Mouse (Mus musculus): ENCODE data around the gene Helt. TPM values are rescaled to one million over a fixed set of nuclear protein-coding genes. Genes with fewer than 3 reads are reported as not detected.

The Helt gene
- polyA plus RNA-seq (2014; fragmentation: Illumina TruSeq; extraction: RNeasy Lipid Tissue Mini Kit (QIAGEN cat#74804)) = not detected

DNA sequence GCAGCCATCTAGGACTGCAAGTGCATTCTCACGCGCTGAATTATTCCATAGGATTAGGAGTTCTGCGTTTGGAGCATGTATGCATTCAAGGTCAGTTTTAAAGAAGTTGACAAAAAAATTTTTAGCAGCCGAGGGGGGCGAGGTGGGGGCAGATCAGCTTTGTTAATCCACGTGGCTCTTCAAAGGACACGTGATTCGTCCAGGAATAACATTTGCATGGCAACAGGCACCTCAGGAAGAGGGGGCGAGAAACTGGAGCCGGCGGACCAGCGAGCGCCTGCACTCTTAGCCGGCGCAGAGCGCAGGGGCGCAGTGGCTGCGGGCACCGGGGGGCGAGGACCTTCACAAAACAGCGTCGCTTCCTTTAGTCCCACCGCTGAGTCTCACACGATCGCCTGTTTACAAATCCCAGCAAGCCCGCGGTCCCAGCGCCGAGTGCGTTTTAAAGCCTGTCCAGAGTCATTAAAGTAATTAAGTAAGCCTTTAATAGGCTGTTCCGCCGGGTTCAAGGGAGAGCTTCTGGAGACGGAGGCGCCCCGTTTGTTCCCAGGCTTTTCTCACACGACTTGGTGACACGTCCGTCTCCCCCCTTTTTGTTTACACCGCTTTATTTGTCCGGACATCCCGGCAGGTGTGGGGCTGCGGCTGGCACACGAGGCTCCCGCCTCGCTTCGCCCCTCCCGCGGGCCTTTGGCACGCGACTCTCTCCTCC, at the start of gene Helt:
TSS of gene Helt (minus strand) at position 491 of the 712 bp plus-strand sequence.

Other genes starting within 250 kb of the Helt start
- 113 TPM for gene Cfap97, start 142.9 kb downstream of the Helt start, polyA plus RNA-seq (2014; fragmentation: Illumina TruSeq; extraction: RNeasy Lipid Tissue Mini Kit (QIAGEN cat#74804))
- 12.2 TPM for gene Snx25, start 142.5 kb downstream of the Helt start, polyA plus RNA-seq (2014; fragmentation: Illumina TruSeq; extraction: RNeasy Lipid Tissue Mini Kit (QIAGEN cat#74804))
- 253 TPM for gene Slc25a4, start 83.4 kb downstream of the Helt start, polyA plus RNA-seq (2014; fragmentation: Illumina TruSeq; extraction: RNeasy Lipid Tissue Mini Kit (QIAGEN cat#74804))
- gene Acsl1, start 176.4 kb upstream of the Helt start, polyA plus RNA-seq (2014; fragmentation: Illumina TruSeq; extraction: RNeasy Lipid Tissue Mini Kit (QIAGEN cat#74804)) = 18.6 TPM